Mouse (Mus musculus): ENCODE measurements around the gene Gcfc2. TPM values are rescaled to one million over a fixed set of nuclear protein-coding genes. Genes with fewer than 3 reads are reported as not detected.
A peak's percentile ranks its signal among the peaks of the same experiment; 100 is the strongest.

The Gcfc2 gene
- polyA plus RNA-seq, 1 experiment: 31.6 TPM

DNA sequence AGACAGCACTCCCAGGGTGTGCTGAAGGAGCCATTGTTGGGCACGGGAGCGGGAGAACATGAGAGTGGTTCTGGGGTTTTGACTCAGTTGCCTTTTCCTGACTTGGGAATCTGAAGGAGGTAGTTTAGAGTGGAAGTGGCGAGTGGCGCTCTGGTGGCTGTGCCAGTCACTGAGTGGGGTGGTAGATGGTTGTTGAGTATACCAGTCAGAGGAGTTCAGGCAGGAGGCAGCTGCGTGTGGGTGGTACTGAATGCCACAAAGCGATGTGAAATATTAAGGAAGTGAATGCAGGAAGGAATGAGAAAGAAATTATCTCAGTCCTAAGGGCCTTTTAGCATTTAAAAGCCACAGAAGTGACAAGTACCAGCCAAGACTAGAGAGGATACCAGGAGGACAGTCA is 23.4 kb downstream of the Gcfc2 start:
- H3K9me3 ChIP-seq (replicated peaks; ENCODE audit: control insufficient read depth, insufficient read depth, low read length, poor library complexity, severe bottlenecking): no peaks in the 10 kb centered on the region
- H3K36me3 ChIP-seq (ENCODE audit: control insufficient read depth, insufficient read depth, low read length, poor library complexity, severe bottlenecking): peaks cover 45% of the 10 kb centered on the region

DNA sequence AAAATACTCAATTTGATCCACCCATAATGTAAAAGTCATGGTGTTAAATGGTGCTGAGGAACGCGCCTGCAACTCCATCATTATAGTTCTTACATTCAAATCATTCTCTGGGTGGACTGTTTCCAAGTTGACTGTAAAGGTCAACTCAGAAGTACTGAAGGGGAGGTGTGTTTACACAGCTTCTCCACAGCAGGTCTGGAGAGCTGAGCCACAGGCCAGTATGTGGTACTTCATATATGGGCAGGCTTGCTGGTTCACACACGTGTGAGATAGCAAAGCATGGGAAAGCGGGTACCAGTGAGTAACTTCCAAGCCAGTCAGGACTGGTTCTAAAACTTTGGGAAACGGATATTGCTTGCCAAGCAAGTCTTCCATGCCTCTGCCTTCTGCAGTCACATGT is 31.7 kb downstream of the Gcfc2 start:
- Histone ChIP-seq H3K4me1 (ENCODE audit: control insufficient read depth, insufficient read depth, low read length) (no peaks in the 10 kb centered on the region), H3K9me3 (replicated peaks; ENCODE audit: control insufficient read depth, insufficient read depth, low read length, poor library complexity, severe bottlenecking) (no peaks in the 10 kb centered on the region; the same call in 1 of the 2 replicates), H3K27me3 (ENCODE audit: control insufficient read depth, insufficient read depth, low read length, poor library complexity, severe bottlenecking) (no peaks in the 10 kb centered on the region), H3K9ac (ENCODE audit: low read depth, poor library complexity, severe bottlenecking) (no peak overlapping the region), H3K4me3 (ENCODE audit: low read depth, low read length) (no peak overlapping the region), H3K36me3 (ENCODE audit: control insufficient read depth, insufficient read depth, low read length, poor library complexity, severe bottlenecking) (peaks cover 58% of the 10 kb centered on the region), H3K27ac (ENCODE audit: insufficient read depth, low read length) (no peak overlapping the region)
- TF ChIP-seq CTCF (IDR thresholded peaks at IDR 0.05; ENCODE audit: low read depth, low read length): no peak
- TF ChIP-seq POLR2A (IDR thresholded peaks at IDR 0.05; ENCODE audit: insufficient read depth, low read length): no peak
- no peak for TF ChIP-seq EP300 (IDR thresholded peaks at IDR 0.05; ENCODE audit: insufficient read depth, low read depth, low read length)

More for the DNA sequence above, 23.4 kb downstream of the Gcfc2 start:
- no peaks in the 10 kb centered on the region for H3K4me1 ChIP-seq (ENCODE audit: control insufficient read depth, insufficient read depth, low read length)
- TF ChIP-seq CTCF (IDR thresholded peaks at IDR 0.05; ENCODE audit: low read depth, low read length) (no peak), POLR2A (IDR thresholded peaks at IDR 0.05; ENCODE audit: insufficient read depth, low read length) (no peak), EP300 (IDR thresholded peaks at IDR 0.05; ENCODE audit: insufficient read depth, low read depth, low read length) (no peak)
- H3K27me3 ChIP-seq (ENCODE audit: control insufficient read depth, insufficient read depth, low read length, poor library complexity, severe bottlenecking): no peaks in the 10 kb centered on the region
- H3K9ac ChIP-seq (ENCODE audit: low read depth, poor library complexity, severe bottlenecking): no peak overlapping the region
- no peak overlapping the region for H3K4me3 ChIP-seq (ENCODE audit: low read depth, low read length)
- no peak overlapping the region for H3K27ac ChIP-seq (ENCODE audit: insufficient read depth, low read length)

DNA sequence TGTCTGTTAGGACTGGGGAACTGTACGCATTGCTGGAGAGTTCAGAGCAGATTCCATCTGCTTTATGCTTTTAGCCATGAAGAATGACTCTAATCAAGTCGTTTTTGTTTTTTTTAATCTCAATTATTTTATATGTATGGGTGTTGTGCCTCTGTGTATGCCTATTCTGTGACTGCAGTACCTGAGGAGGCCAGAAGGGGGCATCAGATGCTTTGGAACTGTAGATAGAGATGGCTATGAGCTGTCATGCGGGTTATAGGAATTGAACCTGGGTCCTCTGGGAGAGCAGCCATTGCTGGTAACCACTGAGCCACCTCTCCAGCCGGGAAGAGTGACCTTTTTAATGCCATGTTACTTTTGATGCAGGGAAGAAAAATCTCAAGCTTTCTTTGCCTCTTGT is 32.9 kb downstream of the Gcfc2 start:
- no peaks in the 10 kb centered on the region; the same call in 1 of the 2 replicates for H3K9me3 ChIP-seq (replicated peaks; ENCODE audit: control insufficient read depth, insufficient read depth, low read length, poor library complexity, severe bottlenecking)
- H3K36me3 ChIP-seq (ENCODE audit: control insufficient read depth, insufficient read depth, low read length, poor library complexity, severe bottlenecking): peaks cover 62% of the 10 kb centered on the region

DNA sequence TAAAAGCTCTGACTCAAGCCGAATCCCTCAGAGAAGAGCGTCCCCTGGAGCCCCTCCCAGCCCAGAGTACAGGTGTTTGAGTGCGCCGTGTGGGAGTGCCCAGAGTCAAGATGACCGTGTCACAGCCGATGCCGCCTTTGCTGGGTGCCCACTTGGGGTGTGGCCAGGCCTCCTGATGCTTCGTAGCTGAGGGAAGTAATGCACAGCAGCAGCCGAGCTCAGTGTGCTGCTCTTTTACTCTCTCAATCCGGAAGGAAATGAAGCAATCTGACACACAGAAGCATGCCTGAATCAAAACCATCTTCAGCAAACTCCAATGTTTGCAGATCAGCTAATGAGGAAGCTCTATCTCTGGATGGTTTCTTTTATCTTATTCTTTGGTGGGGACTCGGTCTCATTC is 34.5 kb downstream of the Gcfc2 start:
- Histone ChIP-seq H3K9ac (ENCODE audit: low read depth, poor library complexity, severe bottlenecking) (no peak overlapping the region), H3K27me3 (ENCODE audit: control insufficient read depth, insufficient read depth, low read length, poor library complexity, severe bottlenecking) (no peaks in the 10 kb centered on the region), H3K9me3 (replicated peaks; ENCODE audit: control insufficient read depth, insufficient read depth, low read length, poor library complexity, severe bottlenecking) (no peaks in the 10 kb centered on the region; the same call in 1 of the 2 replicates), H3K4me1 (ENCODE audit: control insufficient read depth, insufficient read depth, low read length) (peaks cover 4% of the 10 kb centered on the region), H3K36me3 (ENCODE audit: control insufficient read depth, insufficient read depth, low read length, poor library complexity, severe bottlenecking) (peaks cover 67% of the 10 kb centered on the region), H3K4me3 (ENCODE audit: low read depth, low read length) (no peak overlapping the region), H3K27ac (ENCODE audit: insufficient read depth, low read length) (no peak overlapping the region)
- TF ChIP-seq EP300 (IDR thresholded peaks at IDR 0.05; ENCODE audit: insufficient read depth, low read depth, low read length) (no peak), CTCF (IDR thresholded peaks at IDR 0.05; ENCODE audit: low read depth, low read length) (no peak), POLR2A (IDR thresholded peaks at IDR 0.05; ENCODE audit: insufficient read depth, low read length) (no peak)

More for the DNA sequence above, 32.9 kb downstream of the Gcfc2 start:
- H3K9ac ChIP-seq (ENCODE audit: low read depth, poor library complexity, severe bottlenecking): no peak overlapping the region
- H3K4me1 ChIP-seq (ENCODE audit: control insufficient read depth, insufficient read depth, low read length): no peaks in the 10 kb centered on the region
- H3K27ac ChIP-seq (ENCODE audit: insufficient read depth, low read length): no peak overlapping the region
- TF ChIP-seq POLR2A (IDR thresholded peaks at IDR 0.05; ENCODE audit: insufficient read depth, low read length): no peak
- TF ChIP-seq CTCF (IDR thresholded peaks at IDR 0.05; ENCODE audit: low read depth, low read length): no peak
- no peaks in the 10 kb centered on the region for H3K27me3 ChIP-seq (ENCODE audit: control insufficient read depth, insufficient read depth, low read length, poor library complexity, severe bottlenecking)
- no peak overlapping the region for H3K4me3 ChIP-seq (ENCODE audit: low read depth, low read length)

DNA sequence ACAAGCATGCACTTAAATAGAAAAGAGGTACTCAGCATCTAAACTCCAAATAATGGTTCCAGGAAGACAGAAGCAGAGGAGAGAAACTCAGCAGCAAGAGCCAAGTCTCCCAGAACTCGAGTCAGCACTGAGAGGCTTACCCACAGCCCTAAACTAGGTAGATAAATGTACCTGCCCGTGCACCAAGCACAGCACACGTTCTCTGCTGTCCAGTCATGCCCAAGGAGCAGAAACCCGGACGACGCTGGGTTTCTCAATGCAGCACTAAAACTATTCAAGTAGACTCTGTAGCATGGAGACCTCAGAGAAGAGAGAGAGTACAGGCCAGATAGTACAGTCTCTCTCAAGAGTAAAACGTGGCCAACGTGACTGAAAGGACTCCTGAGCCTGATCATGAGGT is 36.4 kb downstream of the Gcfc2 start:
- H3K4me3 ChIP-seq (ENCODE audit: low read depth, low read length): no peak overlapping the region
- no peak for TF ChIP-seq POLR2A (IDR thresholded peaks at IDR 0.05; ENCODE audit: insufficient read depth, low read length)
- TF ChIP-seq EP300 (IDR thresholded peaks at IDR 0.05; ENCODE audit: insufficient read depth, low read depth, low read length): no peak
- TF ChIP-seq CTCF (IDR thresholded peaks at IDR 0.05; ENCODE audit: low read depth, low read length): no peak
- no peak overlapping the region for H3K9ac ChIP-seq (ENCODE audit: low read depth, poor library complexity, severe bottlenecking)
- H3K27ac ChIP-seq (ENCODE audit: insufficient read depth, low read length): no peak overlapping the region
- H3K36me3 ChIP-seq (ENCODE audit: control insufficient read depth, insufficient read depth, low read length, poor library complexity, severe bottlenecking): peaks cover 72% of the 10 kb centered on the region
- no peaks in the 10 kb centered on the region; the same call in 1 of the 2 replicates for H3K9me3 ChIP-seq (replicated peaks; ENCODE audit: control insufficient read depth, insufficient read depth, low read length, poor library complexity, severe bottlenecking)
- peaks cover 4% of the 10 kb centered on the region for H3K4me1 ChIP-seq (ENCODE audit: control insufficient read depth, insufficient read depth, low read length)
- no peaks in the 10 kb centered on the region for H3K27me3 ChIP-seq (ENCODE audit: control insufficient read depth, insufficient read depth, low read length, poor library complexity, severe bottlenecking)

DNA sequence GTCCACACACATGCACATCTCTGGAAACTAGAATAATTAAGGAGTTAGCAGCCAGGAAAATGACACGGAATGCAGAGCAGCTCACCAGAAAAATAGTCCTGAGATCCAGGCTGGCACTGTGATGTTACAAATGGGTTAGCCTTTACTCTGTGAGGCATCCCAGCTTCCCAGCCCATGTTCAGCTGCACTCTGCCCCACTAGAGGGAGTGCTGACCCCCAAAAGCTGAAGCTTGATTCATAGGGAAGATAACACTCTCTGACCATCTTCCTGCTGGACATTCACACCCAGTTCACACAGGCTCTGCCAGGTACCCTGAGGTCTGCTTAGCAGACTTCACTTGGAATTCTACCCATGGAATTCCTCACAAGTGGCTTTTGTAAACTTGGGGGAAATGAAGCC is 36.8 kb downstream of the Gcfc2 start:
- Histone ChIP-seq H3K4me3 (ENCODE audit: low read depth, low read length) (no peak overlapping the region), H3K27ac (ENCODE audit: insufficient read depth, low read length) (no peak overlapping the region), H3K36me3 (ENCODE audit: control insufficient read depth, insufficient read depth, low read length, poor library complexity, severe bottlenecking) (peaks cover 72% of the 10 kb centered on the region), H3K9me3 (replicated peaks; ENCODE audit: control insufficient read depth, insufficient read depth, low read length, poor library complexity, severe bottlenecking) (no peaks in the 10 kb centered on the region; the same call in 1 of the 2 replicates), H3K9ac (ENCODE audit: low read depth, poor library complexity, severe bottlenecking) (no peak overlapping the region), H3K27me3 (ENCODE audit: control insufficient read depth, insufficient read depth, low read length, poor library complexity, severe bottlenecking) (no peaks in the 10 kb centered on the region), H3K4me1 (ENCODE audit: control insufficient read depth, insufficient read depth, low read length) (peaks cover 4% of the 10 kb centered on the region)
- TF ChIP-seq POLR2A (IDR thresholded peaks at IDR 0.05; ENCODE audit: insufficient read depth, low read length) (no peak), EP300 (IDR thresholded peaks at IDR 0.05; ENCODE audit: insufficient read depth, low read depth, low read length) (no peak), CTCF (IDR thresholded peaks at IDR 0.05; ENCODE audit: low read depth, low read length) (peak; percentile 60)
